Mouse (Mus musculus) B cell, adult 2 months (primary cell): ENCODE measurements around the gene Evx2.

Source experiments
- DNase-seq, 2 experiments: peaks; one replicate each; pipeline ENCODE4 v3.0.0; 2022

Evx2 gene

DNA sequence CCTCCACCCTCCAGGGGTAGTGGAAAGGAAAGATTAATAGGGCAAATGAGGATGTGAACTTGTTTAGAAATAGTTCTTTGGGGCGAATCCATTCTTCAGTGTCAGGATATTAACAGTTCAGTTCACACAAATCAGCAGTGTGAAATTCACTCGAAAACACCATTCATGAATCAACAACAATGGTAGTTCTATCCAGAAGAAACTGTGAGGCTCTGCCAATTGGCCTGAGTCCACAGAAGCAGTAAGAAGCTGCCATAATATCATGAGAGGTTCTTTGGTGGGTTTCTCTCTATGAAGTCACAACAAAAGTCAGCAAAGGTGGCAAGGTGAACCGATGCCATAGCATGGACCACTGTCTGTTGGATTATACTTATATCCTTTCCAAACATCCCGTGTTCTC lies 48.0 kb downstream of the Evx2 start:
- DNase-seq = no peak

- no peak for DNase-seq
Measured at GRCm38 (mm10) chr2:74609350-74609749, 50.0 kb downstream of the Evx2 start.

DNA sequence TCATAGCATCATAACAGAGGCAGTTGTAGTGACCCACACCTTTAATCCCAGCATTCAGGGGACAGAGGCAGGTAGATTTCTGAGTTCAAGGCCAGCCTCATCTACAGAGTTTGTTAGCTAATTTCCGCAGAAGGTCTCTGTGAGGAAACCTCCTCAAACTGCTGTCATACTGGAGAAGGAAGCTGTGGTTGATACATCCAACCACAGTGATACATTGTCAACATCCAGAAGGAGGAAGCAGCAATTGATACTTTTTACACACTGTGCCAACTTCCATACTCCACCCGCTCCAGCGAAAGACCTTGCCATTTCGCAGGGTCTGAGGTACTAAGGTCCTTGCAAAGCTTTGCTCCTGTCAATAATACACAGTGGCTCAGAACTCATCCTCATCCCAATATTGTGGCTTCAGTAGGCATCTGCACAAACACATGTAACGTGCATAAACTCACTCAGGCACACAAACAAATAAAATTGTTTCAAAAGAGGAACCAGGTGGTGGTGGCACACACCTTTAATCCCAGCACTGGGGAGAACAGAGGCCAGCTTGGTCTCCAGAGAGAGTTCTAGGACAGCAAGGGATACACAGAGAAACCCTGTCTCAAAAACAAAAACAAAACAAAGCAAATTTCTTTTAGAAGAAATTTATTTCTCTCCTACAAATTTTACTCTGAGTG lies 53.1 kb downstream of the Evx2 start:
- DNase-seq = no peak

DNA sequence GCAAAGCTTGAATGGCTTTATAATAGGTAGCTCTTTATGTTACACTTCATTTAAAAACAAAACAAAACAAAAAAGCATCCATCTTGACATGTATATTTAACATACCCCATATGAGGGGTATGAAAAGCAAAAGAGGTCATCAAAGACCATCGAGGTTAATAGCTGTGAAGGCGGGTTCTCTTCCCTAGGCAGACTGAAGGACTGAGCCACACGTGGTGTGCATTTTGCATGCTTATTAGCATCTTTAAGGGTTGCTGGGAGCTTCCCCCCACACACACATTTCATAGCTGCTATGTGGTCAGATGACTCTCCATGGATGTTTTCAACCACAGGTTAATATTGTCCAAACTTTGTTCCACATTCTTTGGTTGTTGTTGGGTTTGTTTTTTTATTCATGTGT lies 55.3 kb downstream of the Evx2 start:
- DNase-seq = no peak
